Mouse (Mus musculus): Measurements from ENCODE around the gene Tut4. TPM values are rescaled to one million over a fixed set of nuclear protein-coding genes. Genes with fewer than 3 reads are reported as not detected.

The Tut4 gene
- polyA plus RNA-seq, 1 experiment = 76.3 TPM

DNA sequence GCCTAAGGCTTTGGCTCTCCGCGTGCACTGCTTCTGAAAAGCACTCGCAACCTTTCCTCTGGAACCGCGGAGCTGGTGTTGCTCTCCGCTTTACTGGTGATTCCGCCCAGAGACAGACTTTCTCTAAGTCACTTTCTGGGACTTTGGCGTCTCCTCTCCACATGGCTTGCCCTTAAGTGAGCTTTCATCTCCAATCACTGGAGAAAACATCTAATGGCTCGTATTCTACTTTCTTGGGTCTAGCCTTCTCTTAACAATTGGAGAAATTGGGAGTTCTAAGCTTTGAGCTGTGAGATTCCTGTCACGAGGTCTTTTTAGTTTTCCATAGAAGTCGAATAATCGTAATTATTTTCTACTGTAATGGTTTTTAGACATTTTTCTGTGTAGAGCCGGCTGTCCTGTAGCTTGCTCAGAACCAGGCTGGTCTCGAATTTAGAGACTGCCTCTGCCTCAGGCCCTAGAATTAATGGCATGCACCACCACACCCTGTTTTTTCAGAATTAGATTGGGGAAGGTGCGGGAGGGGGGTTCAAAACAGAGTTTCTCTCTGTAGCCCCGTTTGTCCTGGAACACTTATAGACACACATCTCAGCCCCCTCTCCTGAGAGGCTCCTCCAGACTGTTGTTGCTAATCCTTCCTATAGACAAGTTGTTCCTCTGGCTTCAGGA lies 120.7 kb downstream of the Tut4 start:
- Histone ChIP-seq H3K27ac (ENCODE audit: insufficient read depth, low read length) (no peak overlapping the region), H3K4me3 (ENCODE audit: extremely low read depth, insufficient read depth, insufficient read length) (peak overlapping the region; percentile 80), H3K4me1 (ENCODE audit: control insufficient read depth, insufficient read depth, insufficient read length) (no peaks in the 10 kb centered on the region; the same call in 1 of the 2 replicates), H3K27me3 (ENCODE audit: control insufficient read depth, insufficient read depth, low read length) (no peaks in the 10 kb centered on the region), H3K36me3 (ENCODE audit: control insufficient read depth, insufficient read depth, low read length) (peaks cover 8% of the 10 kb centered on the region)
- DNase-seq (ENCODE audit: low read depth in 1 of 2, low spot score in 2 of 2) = no peak
- 2% methylated on average over 16 of the region's 16 CpGs for WGBS
- TF ChIP-seq POLR2A (IDR thresholded peaks at IDR 0.05; ENCODE audit: low read depth, low read length) = no peak
- TF ChIP-seq CTCF (IDR thresholded peaks at IDR 0.05; ENCODE audit: extremely low read depth, insufficient read depth, insufficient read length, insufficient replicate concordance) = no peak

DNA sequence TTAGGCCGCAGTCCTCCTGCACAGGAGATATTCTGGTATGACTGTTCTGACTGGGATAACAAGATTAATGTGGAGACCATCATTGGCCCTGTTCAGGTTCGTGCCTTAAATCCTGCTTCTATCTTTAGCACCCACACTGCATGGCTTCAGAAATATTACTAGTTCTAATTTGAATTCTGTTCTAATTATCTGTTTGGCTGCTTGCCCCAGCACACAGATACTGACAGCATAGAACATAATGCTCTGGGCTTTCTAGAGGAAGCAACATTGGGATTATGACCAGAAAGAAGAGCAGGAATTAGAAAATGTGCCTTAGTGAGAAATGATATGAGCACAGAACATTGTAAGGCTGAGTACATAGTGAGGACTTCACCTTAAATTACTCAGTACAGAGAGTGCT lies 134.2 kb downstream of the Tut4 start:
- H3K27ac ChIP-seq (ENCODE audit: insufficient read depth, low read length) = no peak overlapping the region
- H3K4me1 ChIP-seq (ENCODE audit: control insufficient read depth, insufficient read depth, insufficient read length) = no peaks in the 10 kb centered on the region
- H3K27me3 ChIP-seq (ENCODE audit: control insufficient read depth, insufficient read depth, low read length) = no peaks in the 10 kb centered on the region
- H3K36me3 ChIP-seq (ENCODE audit: control insufficient read depth, insufficient read depth, low read length) = no peaks in the 10 kb centered on the region
- WGBS = 94% methylated on average over 2 of the region's 2 CpGs
- TF ChIP-seq POLR2A (IDR thresholded peaks at IDR 0.05; ENCODE audit: low read depth, low read length) = no peak
- H3K4me3 ChIP-seq (ENCODE audit: extremely low read depth, insufficient read depth, insufficient read length) = no peak overlapping the region
- no peak for DNase-seq (ENCODE audit: low read depth in 1 of 2, low spot score in 2 of 2)

DNA sequence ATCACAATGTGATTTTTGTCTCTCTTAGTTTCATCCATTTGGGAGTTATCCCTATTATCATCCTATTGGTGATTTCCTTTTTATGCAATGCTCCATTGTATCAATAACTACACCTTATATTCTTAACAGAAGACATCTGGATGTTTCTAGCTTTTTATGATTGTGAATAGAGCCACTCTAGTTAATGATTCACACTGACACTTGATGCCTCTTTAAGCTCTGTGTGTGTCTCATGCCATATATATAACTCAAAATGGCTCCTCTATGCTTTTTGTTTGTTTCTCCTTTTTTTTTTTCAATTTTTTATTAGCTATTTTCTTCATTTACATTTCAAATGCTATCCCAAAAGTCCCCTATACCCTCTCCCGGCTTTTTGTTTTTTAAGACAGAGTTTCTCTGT lies 136.6 kb downstream of the Tut4 start:
- Histone ChIP-seq H3K4me1 (ENCODE audit: control insufficient read depth, insufficient read depth, insufficient read length) (no peaks in the 10 kb centered on the region), H3K27me3 (ENCODE audit: control insufficient read depth, insufficient read depth, low read length) (no peaks in the 10 kb centered on the region), H3K36me3 (ENCODE audit: control insufficient read depth, insufficient read depth, low read length) (no peaks in the 10 kb centered on the region), H3K27ac (ENCODE audit: insufficient read depth, low read length) (no peak overlapping the region), H3K4me3 (ENCODE audit: extremely low read depth, insufficient read depth, insufficient read length) (no peak overlapping the region)
- no peak for TF ChIP-seq CTCF (IDR thresholded peaks at IDR 0.05; ENCODE audit: extremely low read depth, insufficient read depth, insufficient read length, insufficient replicate concordance)
- TF ChIP-seq POLR2A (IDR thresholded peaks at IDR 0.05; ENCODE audit: low read depth, low read length) = no peak
- 94% methylated on average over 1 of the region's 1 CpGs for WGBS
- DNase-seq (ENCODE audit: low read depth in 1 of 2, low spot score in 2 of 2) = no peak

DNA sequence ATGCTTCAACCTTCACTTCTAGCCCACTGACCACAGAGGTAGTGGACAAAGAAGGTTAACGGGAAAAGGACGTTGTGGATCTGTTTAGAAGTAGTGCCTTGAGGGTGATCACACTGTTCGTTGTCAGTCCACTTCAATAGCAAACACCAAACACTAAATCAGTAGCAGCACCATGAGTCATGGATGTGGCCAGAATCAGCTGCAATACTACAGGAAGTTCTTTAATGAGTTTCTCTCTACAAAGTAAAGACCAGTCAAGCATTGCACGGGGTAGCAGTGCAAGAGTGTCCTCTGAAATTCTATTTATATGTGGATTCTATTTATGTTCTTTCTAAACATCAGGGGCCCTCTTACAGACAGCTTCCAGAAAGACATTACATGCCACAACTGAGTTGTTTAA lies 139.1 kb downstream of the Tut4 start:
- no peaks in the 10 kb centered on the region for H3K27me3 ChIP-seq (ENCODE audit: control insufficient read depth, insufficient read depth, low read length)
- no peak overlapping the region for H3K4me3 ChIP-seq (ENCODE audit: extremely low read depth, insufficient read depth, insufficient read length)
- 76% methylated on average over 4 of the region's 4 CpGs for WGBS
- no peaks in the 10 kb centered on the region for H3K4me1 ChIP-seq (ENCODE audit: control insufficient read depth, insufficient read depth, insufficient read length)
- no peak overlapping the region for H3K27ac ChIP-seq (ENCODE audit: insufficient read depth, low read length)
- DNase-seq (ENCODE audit: low read depth in 1 of 2, low spot score in 2 of 2) = no peak
- no peak for TF ChIP-seq POLR2A (IDR thresholded peaks at IDR 0.05; ENCODE audit: low read depth, low read length)
- no peak for TF ChIP-seq CTCF (IDR thresholded peaks at IDR 0.05; ENCODE audit: extremely low read depth, insufficient read depth, insufficient read length, insufficient replicate concordance)
- H3K36me3 ChIP-seq (ENCODE audit: control insufficient read depth, insufficient read depth, low read length) = no peaks in the 10 kb centered on the region

DNA sequence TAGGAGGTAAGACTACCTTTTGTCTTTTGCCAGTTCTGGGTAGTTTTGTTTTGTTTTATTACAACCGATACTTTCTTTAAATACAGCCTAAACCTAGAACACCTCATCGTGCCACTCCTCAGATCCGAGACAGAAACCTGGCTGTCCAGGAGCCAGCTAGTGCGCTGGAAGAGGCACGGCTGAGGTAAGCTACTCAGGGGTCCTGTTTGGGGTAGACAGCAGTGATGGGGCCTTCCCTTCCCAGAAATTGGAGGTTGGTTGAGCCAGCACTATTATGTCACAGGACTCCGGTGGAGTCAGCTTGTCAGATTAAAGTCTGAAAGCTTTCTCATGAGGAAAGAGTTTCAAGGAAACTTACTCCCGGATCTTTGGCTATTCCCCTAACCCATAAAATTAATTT lies 142.6 kb downstream of the Tut4 start:
- TF ChIP-seq CTCF (IDR thresholded peaks at IDR 0.05; ENCODE audit: extremely low read depth, insufficient read depth, insufficient read length, insufficient replicate concordance) (no peak), POLR2A (IDR thresholded peaks at IDR 0.05; ENCODE audit: low read depth, low read length) (no peak)
- DNase-seq (ENCODE audit: low read depth in 1 of 2, low spot score in 2 of 2) = no peak
- 94% methylated on average over 7 of the region's 7 CpGs for WGBS
- Histone ChIP-seq H3K27me3 (ENCODE audit: control insufficient read depth, insufficient read depth, low read length) (no peaks in the 10 kb centered on the region), H3K4me3 (ENCODE audit: extremely low read depth, insufficient read depth, insufficient read length) (no peak overlapping the region), H3K27ac (ENCODE audit: insufficient read depth, low read length) (no peak overlapping the region), H3K36me3 (ENCODE audit: control insufficient read depth, insufficient read depth, low read length) (peaks cover 3% of the 10 kb centered on the region; the same call in 1 of the 2 replicates), H3K4me1 (ENCODE audit: control insufficient read depth, insufficient read depth, insufficient read length) (no peaks in the 10 kb centered on the region)

DNA sequence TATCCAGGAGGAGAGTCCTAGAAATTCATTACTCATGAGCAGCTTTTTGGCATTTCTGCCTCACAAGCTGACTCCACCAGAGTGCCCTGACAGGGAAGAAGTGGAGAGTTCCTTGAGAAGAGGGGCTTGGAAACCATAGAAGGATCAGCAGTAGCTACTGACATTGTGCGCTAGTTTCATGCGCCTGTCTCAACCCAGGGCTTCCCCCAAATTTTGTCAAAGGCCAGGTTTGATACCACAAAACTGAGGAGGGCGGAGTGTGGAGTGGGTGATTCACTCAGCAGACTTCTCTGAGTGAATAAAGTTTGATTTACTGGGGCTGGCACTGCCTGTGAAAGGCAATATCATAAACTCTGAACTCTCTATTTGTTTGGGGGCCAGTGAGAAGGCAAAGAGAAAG lies 149.4 kb downstream of the Tut4 start:
- 94% methylated on average over 3 of the region's 3 CpGs for WGBS
- TF ChIP-seq CTCF (IDR thresholded peaks at IDR 0.05; ENCODE audit: extremely low read depth, insufficient read depth, insufficient read length, insufficient replicate concordance) (no peak), POLR2A (IDR thresholded peaks at IDR 0.05; ENCODE audit: low read depth, low read length) (no peak)
- Histone ChIP-seq H3K4me1 (ENCODE audit: control insufficient read depth, insufficient read depth, insufficient read length) (no peaks in the 10 kb centered on the region), H3K27ac (ENCODE audit: insufficient read depth, low read length) (no peak overlapping the region), H3K4me3 (ENCODE audit: extremely low read depth, insufficient read depth, insufficient read length) (no peak overlapping the region), H3K27me3 (ENCODE audit: control insufficient read depth, insufficient read depth, low read length) (no peaks in the 10 kb centered on the region), H3K36me3 (ENCODE audit: control insufficient read depth, insufficient read depth, low read length) (peaks cover 3% of the 10 kb centered on the region; the same call in 1 of the 2 replicates)
- DNase-seq (ENCODE audit: low read depth in 1 of 2, low spot score in 2 of 2) = no peak

Other genes starting within 250 kb of the Tut4 start
- 0.04 TPM in 1 of 2 replicates, not detected in the other for gene Zyg11a, start 241.4 kb upstream of the Tut4 start, polyA plus RNA-seq (2012; rRNA removed)
- 4.3 and 5.5 TPM in 2 replicates for gene Zyg11b, start 158.3 kb upstream of the Tut4 start, polyA plus RNA-seq (2012; rRNA removed)
- gene Coa7, start 131.3 kb upstream of the Tut4 start, polyA plus RNA-seq (2012; rRNA removed) = 2.8 and 3.7 TPM in 2 replicates
- not detected in 2 replicates for gene Shisal2a, start 76.1 kb upstream of the Tut4 start, polyA plus RNA-seq (2012; rRNA removed)
- gene Gpx7, start 52.5 kb upstream of the Tut4 start, polyA plus RNA-seq (2012; rRNA removed) = 2.7 and 2.9 TPM in 2 replicates
- gene Prpf38a, start 119.9 kb downstream of the Tut4 start, polyA plus RNA-seq (2012; rRNA removed) = 2.1 and 2.4 TPM in 2 replicates
- gene Orc1, start 120.0 kb downstream of the Tut4 start, polyA plus RNA-seq (2012; rRNA removed) = 1.2 and 1.5 TPM in 2 replicates
- 33.1 and 39.0 TPM in 2 replicates for gene Cc2d1b, start 160.5 kb downstream of the Tut4 start, polyA plus RNA-seq (2012; rRNA removed)

All from spleen, adult 2 months (tissue).